Mouse (Mus musculus): ENCODE measurements around the gene Nup54. TPM values are rescaled to one million over a fixed set of nuclear protein-coding genes. Genes with fewer than 3 reads are reported as not detected.
A peak's percentile ranks its signal among the peaks of the same experiment; 100 is the strongest.

The Nup54 gene
- polyA plus RNA-seq (2012; ENCODE audit: insufficient read depth, low replicate concordance) = 3.1 TPM in 1 of 2 replicates, not detected in the other

GRCm38 (mm10) chr5:92435025-92435584 lies at the start of gene Nup54:
TSS of gene Nup54 (minus strand) at chr5:92435219.
- peaks cover 11% of the 10 kb centered on the region for H3K36me3 ChIP-seq (replicated peaks; ENCODE audit: low read length)
- H3K27me3 ChIP-seq (replicated peaks) = no peaks in the 10 kb centered on the region
- H3K4me3 ChIP-seq (replicated peaks) = peak within 1 kb of the TSS; percentile 96
- TF ChIP-seq FLI1 (IDR thresholded peaks at IDR 0.05; ENCODE audit: low read length) (peak; percentile 91), GATA1 (IDR thresholded peaks at IDR 0.05; ENCODE audit: borderline replicate concordance, low read length) (no peak)
- peaks cover 33% of the 10 kb centered on the region for H3K4me1 ChIP-seq
- H3K9me3 ChIP-seq = no peaks in the 10 kb centered on the region

GRCm38 (mm10) chr5:92472863-92473262 lies 37.8 kb upstream of the Nup54 start:
- H3K27me3 ChIP-seq (replicated peaks) = no peaks in the 10 kb centered on the region
- H3K4me3 ChIP-seq (replicated peaks) = no peak overlapping the region
- TF ChIP-seq FLI1 (IDR thresholded peaks at IDR 0.05; ENCODE audit: low read length) = no peak
- no peak for TF ChIP-seq GATA1 (IDR thresholded peaks at IDR 0.05; ENCODE audit: borderline replicate concordance, low read length)
- no peaks in the 10 kb centered on the region for H3K9me3 ChIP-seq
- H3K36me3 ChIP-seq (replicated peaks; ENCODE audit: low read length) = peaks cover 42% of the 10 kb centered on the region
- H3K4me1 ChIP-seq = peaks cover 13% of the 10 kb centered on the region

GRCm38 (mm10) chr5:92471531-92471930 lies 36.5 kb upstream of the Nup54 start:
- Histone ChIP-seq H3K4me3 (replicated peaks) (no peak overlapping the region), H3K36me3 (replicated peaks; ENCODE audit: low read length) (peaks cover 42% of the 10 kb centered on the region), H3K9me3 (no peaks in the 10 kb centered on the region), H3K4me1 (peaks cover 25% of the 10 kb centered on the region), H3K27me3 (replicated peaks) (no peaks in the 10 kb centered on the region)
- TF ChIP-seq FLI1 (IDR thresholded peaks at IDR 0.05; ENCODE audit: low read length) (no peak), GATA1 (IDR thresholded peaks at IDR 0.05; ENCODE audit: borderline replicate concordance, low read length) (no peak)

GRCm38 (mm10) chr5:92469201-92470130 lies 34.4 kb upstream of the Nup54 start:
- Histone ChIP-seq H3K4me1 (peaks cover 32% of the 10 kb centered on the region), H3K4me3 (replicated peaks) (no peak overlapping the region), H3K36me3 (replicated peaks; ENCODE audit: low read length) (peaks cover 39% of the 10 kb centered on the region), H3K9me3 (no peaks in the 10 kb centered on the region), H3K27me3 (replicated peaks) (no peaks in the 10 kb centered on the region)
- no peak for TF ChIP-seq FLI1 (IDR thresholded peaks at IDR 0.05; ENCODE audit: low read length)
- TF ChIP-seq GATA1 (IDR thresholded peaks at IDR 0.05; ENCODE audit: borderline replicate concordance, low read length) = no peak

- TF ChIP-seq FLI1 (IDR thresholded peaks at IDR 0.05; ENCODE audit: low read length) = no peak
- no peak for TF ChIP-seq GATA1 (IDR thresholded peaks at IDR 0.05; ENCODE audit: borderline replicate concordance, low read length)
- Histone ChIP-seq H3K9me3 (no peaks in the 10 kb centered on the region), H3K36me3 (replicated peaks; ENCODE audit: low read length) (peaks cover 31% of the 10 kb centered on the region), H3K4me3 (replicated peaks) (no peak overlapping the region), H3K4me1 (peaks cover 27% of the 10 kb centered on the region), H3K27me3 (replicated peaks) (no peaks in the 10 kb centered on the region)
Measured at GRCm38 (mm10) chr5:92468234-92468633, 33.2 kb upstream of the Nup54 start.

GRCm38 (mm10) chr5:92467102-92467766 lies 32.2 kb upstream of the Nup54 start:
- H3K36me3 ChIP-seq (replicated peaks; ENCODE audit: low read length) = peaks cover 23% of the 10 kb centered on the region
- no peaks in the 10 kb centered on the region for H3K9me3 ChIP-seq
- H3K4me3 ChIP-seq (replicated peaks) = no peak overlapping the region
- peaks cover 27% of the 10 kb centered on the region for H3K4me1 ChIP-seq
- no peak for TF ChIP-seq GATA1 (IDR thresholded peaks at IDR 0.05; ENCODE audit: borderline replicate concordance, low read length)
- TF ChIP-seq FLI1 (IDR thresholded peaks at IDR 0.05; ENCODE audit: low read length) = no peak
- H3K27me3 ChIP-seq (replicated peaks) = no peaks in the 10 kb centered on the region

GRCm38 (mm10) chr5:92465511-92465910 lies 30.5 kb upstream of the Nup54 start:
- Histone ChIP-seq H3K9me3 (no peaks in the 10 kb centered on the region), H3K4me3 (replicated peaks) (no peak overlapping the region), H3K36me3 (replicated peaks; ENCODE audit: low read length) (peaks cover 22% of the 10 kb centered on the region), H3K4me1 (peaks cover 27% of the 10 kb centered on the region), H3K27me3 (replicated peaks) (no peaks in the 10 kb centered on the region)
- TF ChIP-seq GATA1 (IDR thresholded peaks at IDR 0.05; ENCODE audit: borderline replicate concordance, low read length) = no peak
- TF ChIP-seq FLI1 (IDR thresholded peaks at IDR 0.05; ENCODE audit: low read length) = no peak

GRCm38 (mm10) chr5:92461321-92461720 lies 26.3 kb upstream of the Nup54 start:
- Histone ChIP-seq H3K27me3 (replicated peaks) (no peaks in the 10 kb centered on the region), H3K36me3 (replicated peaks; ENCODE audit: low read length) (peaks cover 44% of the 10 kb centered on the region), H3K4me3 (replicated peaks) (no peak overlapping the region), H3K4me1 (peaks cover 7% of the 10 kb centered on the region), H3K9me3 (no peaks in the 10 kb centered on the region)
- TF ChIP-seq FLI1 (IDR thresholded peaks at IDR 0.05; ENCODE audit: low read length) (no peak), GATA1 (IDR thresholded peaks at IDR 0.05; ENCODE audit: borderline replicate concordance, low read length) (no peak)

GRCm38 (mm10) chr5:92458726-92459125 lies 23.7 kb upstream of the Nup54 start:
- Histone ChIP-seq H3K4me1 (peaks cover 6% of the 10 kb centered on the region; the same call in 1 of the 2 replicates), H3K27me3 (replicated peaks) (no peaks in the 10 kb centered on the region), H3K4me3 (replicated peaks) (no peak overlapping the region), H3K36me3 (replicated peaks; ENCODE audit: low read length) (peaks cover 59% of the 10 kb centered on the region), H3K9me3 (no peaks in the 10 kb centered on the region)
- TF ChIP-seq FLI1 (IDR thresholded peaks at IDR 0.05; ENCODE audit: low read length) (no peak), GATA1 (IDR thresholded peaks at IDR 0.05; ENCODE audit: borderline replicate concordance, low read length) (no peak)
